In the genomic region with DNA sequence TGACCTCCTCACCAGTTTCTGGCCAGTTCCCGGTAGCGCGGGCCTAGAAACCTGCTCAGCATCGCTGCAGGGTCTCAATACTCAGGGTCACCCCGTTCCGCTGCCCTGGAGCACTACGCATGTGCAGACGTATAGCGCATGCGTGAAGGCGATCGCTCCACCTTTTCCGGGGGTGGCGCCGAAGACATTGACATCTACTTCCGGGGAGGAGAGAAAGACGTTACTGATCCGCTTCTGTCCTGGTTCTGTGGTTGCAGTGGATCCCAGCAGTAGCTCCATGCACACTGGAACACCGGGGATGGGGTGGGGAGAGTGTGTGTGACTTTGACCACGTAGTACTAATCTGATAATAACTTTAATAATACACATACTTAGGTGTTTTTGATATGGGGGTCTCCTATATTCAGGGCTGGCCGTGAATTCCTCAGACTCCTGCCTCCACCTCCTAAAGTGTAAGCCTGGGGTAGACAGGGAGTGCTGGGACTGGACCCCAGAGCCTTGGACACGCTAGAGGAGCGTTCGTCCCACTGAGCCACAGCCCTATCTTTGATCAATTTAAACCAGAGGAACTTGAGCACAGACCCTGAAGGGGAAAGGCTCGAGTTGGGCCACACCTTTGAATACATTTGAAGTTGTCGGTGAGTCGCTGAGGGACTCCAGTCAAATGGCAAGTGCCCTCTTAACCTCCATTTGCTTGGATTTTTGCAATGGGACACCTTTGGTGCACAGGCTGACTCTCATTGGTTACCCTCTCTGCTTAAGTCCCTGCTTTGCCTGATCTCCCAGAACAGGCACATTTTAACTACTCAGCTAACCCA, we compare ENCODE assay signal across 7 mouse cellular contexts. TPM values are rescaled to one million over a fixed set of nuclear protein-coding genes. Genes with fewer than 3 reads are reported as not detected.
A peak's percentile ranks its signal among the peaks of the same experiment; 100 is the strongest.
DNase-seq lines count a peak whose midpoint lies in the region; ATAC-seq and TF ChIP-seq lines count a peak whose summit lies in the region.

A gene (minus strand): TSS at position 147 of the 818 bp plus-strand sequence.

- peak; percentile 91 for DNase-seq in adrenal gland, postnatal 25 days
- DNase-seq in heart, adult 18-20 months: peak; percentile 96 to 97
- peak; percentile 96 for DNase-seq in kidney, adult 2 months
- DNase-seq in spleen, adult 2 months (ENCODE audit: low read depth in 1 of 2, low spot score in 2 of 2): peak; percentile 76 to 89

- H3K4me3 ChIP-seq in embryonic facial prominence, embryonic 12.5 days: peak within 1 kb of the TSS; percentile 96
- peak within 1 kb of the TSS; percentile 93 for H3K4me3 ChIP-seq in kidney, adult 2 months (ENCODE audit: insufficient read depth, low read depth, low read length)
- peak within 1 kb of the TSS; percentile 95 for H3K4me3 ChIP-seq in limb, embryonic 12.5 days (replicated peaks)
- peak within 1 kb of the TSS; percentile 55 for H3K4me3 ChIP-seq in midbrain, embryonic 15.5 days
- H3K4me3 ChIP-seq in spleen, adult 2 months (ENCODE audit: extremely low read depth, insufficient read depth, insufficient read length): peak within 1 kb of the TSS; percentile 72

- H3K27me3 ChIP-seq in embryonic facial prominence, embryonic 12.5 days: no peaks in the 10 kb centered on the region
- H3K27me3 ChIP-seq in kidney, adult 2 months (replicated peaks; ENCODE audit: control insufficient read depth, insufficient read depth, low read length): no peaks in the 10 kb centered on the region
- H3K27me3 ChIP-seq in limb, embryonic 12.5 days: no peaks in the 10 kb centered on the region
- H3K27me3 ChIP-seq in midbrain, embryonic 15.5 days (replicated peaks): no peaks in the 10 kb centered on the region
- no peaks in the 10 kb centered on the region for H3K27me3 ChIP-seq in spleen, adult 2 months (ENCODE audit: control insufficient read depth, insufficient read depth, low read length)

- TF ChIP-seq POLR2A in kidney, adult 2 months (IDR thresholded peaks at IDR 0.05; ENCODE audit: low read depth, low read length): peak; percentile 37
- peak; percentile 48; the same call in 1 of the 2 replicates for TF ChIP-seq POLR2A in spleen, adult 2 months (IDR thresholded peaks at IDR 0.05; ENCODE audit: low read depth, low read length)

- H3K4me2 ChIP-seq in embryonic facial prominence, embryonic 12.5 days (replicated peaks): peak within 1 kb of the TSS; percentile 96
- H3K4me2 ChIP-seq in limb, embryonic 12.5 days: peak within 1 kb of the TSS; percentile 97
- H3K4me2 ChIP-seq in midbrain, embryonic 15.5 days: peak within 1 kb of the TSS; percentile 82

- H3K9ac ChIP-seq in embryonic facial prominence, embryonic 12.5 days: peak within 1 kb of the TSS; percentile 88
- peak within 1 kb of the TSS; percentile 79 for H3K9ac ChIP-seq in limb, embryonic 12.5 days (replicated peaks)
- H3K9ac ChIP-seq in midbrain, embryonic 15.5 days: peak within 1 kb of the TSS; percentile 61

- H3K36me3 ChIP-seq in embryonic facial prominence, embryonic 12.5 days: peaks cover 55% of the 10 kb centered on the region
- no peaks in the 10 kb centered on the region; the same call in 1 of the 2 replicates for H3K36me3 ChIP-seq in kidney, adult 2 months (ENCODE audit: control insufficient read depth, insufficient read depth, low read length)
- peaks cover 70% of the 10 kb centered on the region for H3K36me3 ChIP-seq in limb, embryonic 12.5 days
- peaks cover 39% of the 10 kb centered on the region for H3K36me3 ChIP-seq in midbrain, embryonic 15.5 days (replicated peaks)
- H3K36me3 ChIP-seq in spleen, adult 2 months (ENCODE audit: control insufficient read depth, insufficient read depth, low read length): peaks cover 25% of the 10 kb centered on the region

- peak within 1 kb of the TSS; percentile 83 for H3K27ac ChIP-seq in embryonic facial prominence, embryonic 12.5 days
- H3K27ac ChIP-seq in kidney, adult 2 months (ENCODE audit: insufficient read depth, low read depth, low read length): peak within 1 kb of the TSS; percentile 81
- H3K27ac ChIP-seq in limb, embryonic 12.5 days: peak within 1 kb of the TSS; percentile 83
- peak within 1 kb of the TSS; percentile 84 for H3K27ac ChIP-seq in midbrain, embryonic 15.5 days
- peak within 1 kb of the TSS; percentile 59 for H3K27ac ChIP-seq in spleen, adult 2 months (ENCODE audit: insufficient read depth, low read length)

- ATAC-seq in embryonic facial prominence, embryonic 12.5 days (ENCODE audit: insufficient number of reproducible peaks, insufficient read depth, low FRiP score, low TSS enrichment): peak; percentile 43
- peak; percentile 63 for ATAC-seq in limb, embryonic 12.5 days (ENCODE audit: insufficient number of reproducible peaks, insufficient read depth, low FRiP score, low TSS enrichment, low read depth)
- peak; percentile 78 for ATAC-seq in midbrain, embryonic 15.5 days (replicated peaks)

- WGBS in embryonic facial prominence, embryonic 12.5 days: 2% methylated on average over 27 of the region's 27 CpGs
- under 1% methylated on average over 27 of the region's 27 CpGs for WGBS in kidney, adult 2 months
- WGBS in limb, embryonic 12.5 days: 1% methylated on average over 27 of the region's 27 CpGs
- WGBS in midbrain, embryonic 15.5 days: 2% methylated on average over 27 of the region's 27 CpGs
- under 1% methylated on average over 27 of the region's 27 CpGs for WGBS in spleen, adult 2 months

- TF ChIP-seq CTCF in kidney, adult 2 months (conservative IDR thresholded peaks at IDR 0.05; ENCODE audit: insufficient read depth, insufficient read length, low read depth, low read length): no peak
- no peak for TF ChIP-seq CTCF in spleen, adult 2 months (IDR thresholded peaks at IDR 0.05; ENCODE audit: extremely low read depth, insufficient read depth, insufficient read length, insufficient replicate concordance)

- H3K9me3 ChIP-seq in embryonic facial prominence, embryonic 12.5 days: no peaks in the 10 kb centered on the region
- 0 out of 2 replicates have a peak, but pooled peaks cover 5% of the 10 kb centered on the region for H3K9me3 ChIP-seq in limb, embryonic 12.5 days
- H3K9me3 ChIP-seq in midbrain, embryonic 15.5 days: no peaks in the 10 kb centered on the region

- H3K4me1 ChIP-seq in embryonic facial prominence, embryonic 12.5 days: peaks cover 24% of the 10 kb centered on the region
- peaks cover 12% of the 10 kb centered on the region for H3K4me1 ChIP-seq in kidney, adult 2 months (ENCODE audit: control insufficient read depth, insufficient read depth, low read length)
- H3K4me1 ChIP-seq in limb, embryonic 12.5 days (replicated peaks): peaks cover 28% of the 10 kb centered on the region
- H3K4me1 ChIP-seq in midbrain, embryonic 15.5 days: peaks cover 33% of the 10 kb centered on the region
- peaks cover 5% of the 10 kb centered on the region; the same call in 1 of the 2 replicates for H3K4me1 ChIP-seq in spleen, adult 2 months (ENCODE audit: control insufficient read depth, insufficient read depth, insufficient read length)

RNA-seq across cellular contexts. Expression of the gene that starts here (rescaled TPM):
- total RNA-seq in adrenal gland, postnatal 25 days (2021): 728 and 779 TPM in 2 replicates
- 403 and 464 TPM in 2 replicates for polyA plus RNA-seq in embryonic facial prominence, embryonic 12.5 days (2016; fragmentation: Nextera tagmentation; extraction: Ambion mirVana)
- 1,000 to 10,000 TPM; 1,809 to 1,881 TPM for total RNA-seq in heart, adult 18-20 months (2021)
- 3,960 and 3,968 TPM in 2 replicates for polyA plus RNA-seq in kidney, adult 2 months (2012; rRNA removed)
- 416 and 437 TPM in 2 replicates for polyA plus RNA-seq in limb, embryonic 12.5 days (2016; fragmentation: Nextera tagmentation; extraction: Ambion mirVana)
- polyA plus RNA-seq in midbrain, embryonic 15.5 days (2015; fragmentation: Nextera tagmentation; extraction: Ambion mirVana): 581 and 629 TPM in 2 replicates
- polyA plus RNA-seq in spleen, adult 2 months (2012; rRNA removed): 399 and 753 TPM in 2 replicates

Comparison
In these comparisons a context has a peak if more than half of its experiments do, and no peak if none do; other contexts are left out.
1. Peak in every context shown above with its lines: DNase-seq, ATAC-seq, H3K4me3 ChIP-seq and H3K27ac ChIP-seq.